Mouse (Mus musculus) mature B cell (primary cell): Measurements from ENCODE around the gene Klf3.

Source experiments
- in situ Hi-C: fragments of 300-500 bp; cut with MboI; formaldehyde crosslinking; loops from 2 replicates; pipeline ENCODE4 v1.14.3; 2019

The Klf3 gene

DNA sequence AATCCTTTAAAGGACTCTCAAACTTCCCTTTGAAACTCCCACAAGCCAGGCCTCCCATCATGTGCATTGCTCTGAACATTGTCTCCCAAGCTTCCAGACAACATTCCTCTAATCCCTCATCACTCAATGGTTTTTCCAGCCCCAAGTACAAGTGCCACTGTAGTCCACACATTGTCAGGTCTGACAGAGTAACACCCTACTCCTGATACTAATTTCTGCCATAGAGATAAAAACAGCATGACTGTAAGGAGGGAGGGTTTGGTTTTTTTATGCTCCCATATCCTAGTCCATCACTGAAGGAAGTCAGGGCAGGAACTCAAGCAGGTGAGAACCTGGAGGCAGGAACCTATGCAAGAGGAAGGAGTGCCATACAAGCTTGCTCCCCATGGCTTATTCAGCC, 30.2 kb downstream of the Klf3 start:
- in situ Hi-C loops: no loop called here

DNA sequence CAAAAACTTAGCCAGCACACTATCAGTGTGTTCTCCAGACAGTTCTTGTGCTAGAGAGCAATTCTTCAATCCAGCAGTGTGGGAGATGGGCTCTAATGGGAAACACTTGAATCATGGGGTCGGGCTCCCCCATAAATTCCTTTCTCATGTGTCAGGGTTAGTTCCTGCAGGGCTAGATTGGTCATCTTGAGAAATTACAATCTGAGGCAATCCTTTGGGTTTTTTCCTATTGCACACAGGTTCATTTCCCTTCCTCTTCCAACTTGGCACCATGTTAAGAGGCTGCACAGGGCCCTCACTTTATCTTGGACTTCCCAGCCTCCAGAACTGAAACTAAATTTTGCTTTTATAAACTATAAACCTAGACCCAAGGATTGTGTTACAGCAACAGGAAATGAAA, 31.0 kb downstream of the Klf3 start:
- in situ Hi-C loops: no loop called here

DNA sequence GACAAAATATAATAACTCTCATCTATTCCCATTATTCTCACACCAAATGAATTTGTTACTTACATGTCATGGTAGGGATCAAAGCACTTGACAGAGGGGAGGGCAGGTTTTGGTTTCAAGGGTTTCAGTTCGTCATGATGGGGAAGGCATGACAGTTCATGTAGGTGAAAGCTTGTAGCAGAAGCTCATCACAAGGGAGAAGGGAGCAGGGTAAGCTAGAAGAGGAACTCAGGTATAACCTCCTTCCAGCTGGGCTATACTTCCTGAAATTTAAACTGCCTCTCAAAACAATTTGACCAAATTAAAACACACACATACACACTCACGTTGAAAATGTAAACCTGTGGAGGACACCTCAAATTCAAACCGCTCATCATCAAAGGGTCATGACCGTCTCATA, 32.1 kb downstream of the Klf3 start:
- in situ Hi-C loops: no loop called here

DNA sequence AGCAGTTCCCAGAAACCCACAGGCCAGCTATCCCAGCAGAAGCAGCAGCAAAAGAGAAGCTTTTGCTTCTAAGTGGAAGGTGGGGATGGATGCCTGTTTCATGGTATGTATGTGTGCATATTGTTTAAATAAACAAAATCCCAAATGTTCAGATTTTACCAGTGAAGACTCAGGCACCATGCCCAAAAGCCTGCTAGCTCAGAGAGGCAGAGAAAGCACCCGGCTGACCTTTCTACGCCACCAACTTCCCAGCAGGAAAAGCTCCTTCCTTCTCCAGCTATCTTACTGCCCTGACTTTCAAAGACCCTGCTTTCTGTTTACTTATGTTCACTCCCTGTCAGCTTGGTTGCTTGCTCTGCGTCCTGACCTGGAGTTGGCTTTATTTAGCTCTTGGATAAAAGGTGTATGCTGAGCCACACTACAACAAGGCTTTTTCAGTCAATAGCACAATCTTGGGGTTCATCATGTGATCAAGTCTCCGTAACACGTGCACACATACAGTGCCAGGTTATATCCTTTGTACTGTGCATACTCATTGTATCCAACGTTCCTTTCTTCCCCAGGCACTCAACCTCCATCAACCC, 35.9 kb downstream of the Klf3 start:
- in situ Hi-C loops: no loop called here

DNA sequence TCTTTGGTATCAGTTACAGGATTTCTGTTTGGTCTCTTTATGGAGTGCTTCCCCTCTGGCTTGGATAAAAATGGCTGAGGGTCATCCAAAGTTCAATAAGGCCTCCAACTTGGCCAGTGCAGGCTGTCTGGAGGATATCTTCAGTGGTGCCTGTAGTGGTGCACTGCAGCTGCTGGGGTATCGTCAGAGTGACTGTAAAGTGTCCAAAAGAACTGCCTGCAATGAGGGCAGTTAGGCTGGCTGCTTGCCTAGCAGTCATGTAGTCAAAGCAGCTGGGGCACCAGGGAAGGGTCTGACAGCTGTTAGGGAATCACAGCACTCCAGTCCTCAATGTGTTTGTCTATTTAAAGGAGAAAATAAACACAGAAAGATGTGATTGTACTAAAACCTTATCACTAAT, 36.9 kb downstream of the Klf3 start:
- in situ Hi-C loops: no loop called here

DNA sequence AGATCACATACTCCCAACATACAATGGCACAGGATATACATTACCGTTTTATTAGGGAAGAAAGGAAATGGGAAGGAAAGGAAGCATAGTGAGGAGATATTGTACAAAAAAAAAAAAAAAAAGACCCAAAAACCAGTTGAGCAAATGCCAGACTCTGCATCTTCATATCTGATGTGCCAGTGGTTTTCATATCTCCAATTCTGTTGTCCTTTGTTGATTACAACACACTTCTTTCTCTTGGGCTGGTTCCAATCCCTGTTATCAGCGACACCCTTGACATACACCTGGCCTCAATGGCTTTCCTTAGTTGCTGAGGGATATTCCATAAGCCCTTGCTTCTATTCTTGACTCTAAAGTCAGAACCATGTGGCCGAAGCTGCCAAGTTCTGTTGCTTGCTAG, 41.4 kb downstream of the Klf3 start:
- in situ Hi-C loops: no loop called here

DNA sequence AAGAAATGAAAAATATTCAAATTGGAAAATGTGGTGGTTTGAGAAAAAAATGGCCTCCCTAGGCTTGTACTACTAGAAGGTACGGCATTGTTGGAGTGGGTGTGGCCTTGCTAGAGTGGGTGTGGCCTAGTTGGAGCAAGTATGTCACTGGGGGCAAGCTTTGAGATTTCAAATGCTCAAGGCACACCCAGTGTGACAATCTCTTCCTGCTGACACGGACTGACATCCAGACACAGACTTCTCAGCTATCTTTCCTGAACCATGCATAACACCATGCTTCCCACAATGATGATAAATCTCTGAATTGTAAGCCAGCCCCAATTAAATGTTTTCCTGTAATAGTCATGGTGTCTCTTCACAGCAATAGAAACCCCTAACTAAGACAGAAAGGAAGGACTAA, 44.1 kb downstream of the Klf3 start:
- in situ Hi-C loops: no loop called here

DNA sequence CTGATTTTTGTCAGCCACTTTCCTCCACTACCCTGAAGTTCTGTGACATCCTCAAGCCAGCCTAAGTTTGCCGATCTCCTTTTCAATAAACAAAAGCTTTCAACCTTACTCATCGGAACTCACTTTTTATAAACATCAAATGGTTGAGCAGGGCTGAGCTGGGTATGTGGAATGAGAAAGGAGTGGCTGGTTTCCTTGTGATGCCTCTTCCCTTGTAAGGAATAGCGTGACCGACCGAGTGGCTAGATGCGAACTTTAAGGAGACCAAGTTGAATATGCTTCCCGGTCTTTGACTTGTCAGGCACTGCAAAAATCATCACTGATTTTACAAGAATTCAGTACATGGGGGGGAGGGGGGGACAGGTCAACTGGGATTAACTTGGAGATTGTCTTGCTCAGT, 46.7 kb downstream of the Klf3 start:
- in situ Hi-C loops: no loop called here

DNA sequence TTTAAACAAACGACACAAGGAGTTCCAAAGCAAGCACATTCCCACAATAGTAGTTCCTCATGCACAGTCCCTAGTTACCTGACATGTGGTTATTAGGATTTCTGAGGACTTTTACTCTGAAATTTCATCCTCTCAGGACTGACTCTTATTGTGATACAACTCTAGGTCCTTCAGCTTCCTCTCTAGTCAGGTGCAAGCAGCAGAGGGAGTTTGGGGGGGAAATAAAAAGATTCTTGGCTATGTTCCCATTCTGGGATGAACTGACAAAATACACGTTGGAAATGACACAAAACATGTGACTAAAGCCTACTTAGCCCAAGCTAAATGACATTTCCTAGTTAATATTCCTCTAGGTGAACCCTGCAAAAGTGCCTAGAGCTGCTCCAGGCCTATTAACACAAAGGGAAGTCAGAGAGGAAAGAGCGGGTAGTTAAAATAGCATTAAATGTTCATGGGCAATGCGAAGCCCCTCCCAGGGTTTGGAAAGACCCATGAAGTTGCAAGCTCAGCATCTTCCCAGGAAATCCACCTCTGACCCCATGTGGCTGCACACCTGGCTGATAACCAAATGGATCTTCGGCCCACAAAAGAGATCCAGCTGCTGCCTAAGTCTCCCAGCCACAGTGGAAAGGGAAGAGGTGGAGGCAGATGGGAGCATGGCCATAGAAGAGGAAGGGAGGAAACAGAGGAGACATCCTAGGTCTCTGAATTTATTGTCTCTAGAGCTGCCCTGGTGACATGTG, 49.6 kb downstream of the Klf3 start:
- in situ Hi-C loops: no loop called here

DNA sequence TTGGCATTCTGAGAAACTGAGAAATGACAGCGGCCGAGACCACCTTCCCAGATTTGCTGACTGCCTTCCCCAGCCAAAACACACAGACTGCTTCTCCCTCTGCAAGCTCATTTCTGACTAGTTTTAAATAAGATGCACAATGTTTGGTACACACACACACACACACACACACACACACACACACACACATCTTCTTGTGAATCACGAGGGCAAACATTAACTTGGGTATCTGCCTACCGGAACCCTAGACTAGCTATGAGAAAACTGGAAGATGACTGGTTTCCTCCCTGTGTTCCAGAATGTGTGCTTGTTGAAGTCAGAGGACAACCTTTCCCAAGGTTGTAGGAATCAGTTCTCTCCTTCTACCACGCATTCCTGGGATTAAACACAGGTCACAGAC, 50.2 kb downstream of the Klf3 start:
- in situ Hi-C loops: no loop called here

DNA sequence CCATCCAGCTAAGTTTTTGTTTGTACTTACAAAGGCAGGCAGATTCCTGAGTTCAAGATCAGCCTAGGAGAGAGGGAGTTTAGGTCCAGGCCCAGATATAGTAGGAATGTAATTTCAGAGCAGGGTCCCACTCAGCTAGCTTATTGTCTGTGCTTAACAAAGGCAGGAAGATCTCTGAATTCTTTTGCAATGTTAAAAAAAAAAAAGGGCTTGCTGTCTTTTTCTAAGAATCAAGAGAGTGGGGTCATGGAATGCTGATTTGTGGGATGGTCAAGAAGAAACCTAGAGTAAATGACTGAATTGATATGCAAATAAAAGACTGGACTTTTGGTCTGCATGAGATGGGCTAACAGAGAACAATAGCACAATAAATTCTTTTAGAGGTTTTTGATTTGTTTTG, 52.0 kb downstream of the Klf3 start:
- in situ Hi-C loops: loop anchor here (5.0 kb wide), 1 partner anchor 33 kb away; no protein-coding TSS in a partner anchor

DNA sequence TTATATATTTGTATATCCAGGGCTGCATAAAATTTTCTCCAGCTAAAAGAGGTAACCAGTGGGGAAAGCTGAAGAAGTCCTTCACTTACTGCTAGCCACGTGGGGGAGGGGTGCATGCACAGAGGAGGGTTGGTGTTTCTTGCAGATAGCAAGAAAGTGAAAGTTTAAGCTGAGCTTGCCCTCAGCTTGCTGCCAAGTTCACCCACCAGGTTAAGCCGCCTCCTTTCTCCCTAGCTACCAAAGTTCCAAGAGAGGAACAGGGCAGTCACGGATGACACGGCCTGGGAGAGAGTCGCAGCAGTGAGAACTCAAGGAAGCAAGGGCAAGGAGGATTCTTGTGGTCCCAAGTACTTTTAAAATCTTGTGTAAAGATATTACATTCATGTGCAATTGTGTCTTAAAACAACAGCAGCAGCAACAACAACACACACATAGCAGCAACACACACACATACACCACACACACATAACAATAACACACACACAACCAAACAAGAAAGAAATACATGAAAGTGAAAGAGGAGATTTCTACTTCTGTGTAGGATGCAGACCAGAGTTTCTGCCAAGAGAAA, 57.8 kb downstream of the Klf3 start:
- in situ Hi-C loops: no loop called here

DNA sequence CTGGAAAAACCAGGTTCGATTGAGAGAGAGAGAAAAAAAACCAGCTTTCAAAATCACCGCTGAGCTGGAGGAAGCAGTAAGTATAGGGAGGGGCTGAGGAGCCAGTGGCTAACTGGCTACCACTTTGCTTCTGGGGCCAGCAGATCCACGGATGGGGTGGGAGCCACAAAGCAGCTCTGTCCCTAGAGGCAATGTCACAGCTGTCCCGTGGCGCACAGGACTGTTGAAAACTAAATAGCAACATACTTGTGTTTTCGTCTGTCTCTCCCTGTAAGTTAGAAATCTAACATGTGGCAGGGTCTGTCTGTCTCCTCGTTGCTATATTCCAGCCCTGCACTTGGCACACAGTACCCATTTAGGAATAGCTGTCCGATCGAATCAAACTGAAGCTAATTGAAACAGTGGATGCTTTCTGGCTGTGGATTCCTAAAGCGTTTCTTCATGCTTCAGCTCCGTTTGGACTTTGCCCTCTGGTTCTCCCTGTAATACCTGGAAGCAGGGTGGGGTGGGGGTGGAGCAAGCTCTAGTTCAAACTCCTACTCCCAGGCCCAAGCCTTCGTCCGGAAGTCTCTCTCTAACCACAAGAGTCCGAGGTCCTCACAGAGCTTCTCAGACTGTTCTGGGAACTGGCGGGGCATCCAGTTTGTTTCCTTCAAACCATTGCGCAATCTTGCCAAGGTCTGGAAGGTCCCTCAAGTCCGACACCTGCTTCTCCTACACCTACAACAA, 58.4 kb downstream of the Klf3 start:
- in situ Hi-C loops: no loop called here

DNA sequence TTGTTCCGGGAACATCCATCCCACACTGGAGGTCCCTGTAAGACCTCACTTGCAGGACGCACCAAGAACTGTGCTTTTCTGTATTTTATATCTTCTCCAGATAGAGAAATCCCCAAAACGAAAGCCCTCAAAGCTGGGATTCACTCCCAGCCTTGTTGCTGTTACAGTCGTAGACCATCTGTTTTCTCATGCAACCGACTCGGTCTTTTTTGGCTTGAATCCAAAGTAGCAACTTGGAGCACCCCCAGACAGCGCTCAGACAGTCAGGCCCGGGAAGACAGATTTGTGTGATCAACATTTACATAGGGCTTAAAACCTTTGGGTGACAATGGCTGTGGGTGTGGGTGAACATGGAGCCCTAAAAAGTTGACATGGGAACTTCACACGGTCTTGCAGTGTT, 59.1 kb downstream of the Klf3 start:
- in situ Hi-C loops: no loop called here

DNA sequence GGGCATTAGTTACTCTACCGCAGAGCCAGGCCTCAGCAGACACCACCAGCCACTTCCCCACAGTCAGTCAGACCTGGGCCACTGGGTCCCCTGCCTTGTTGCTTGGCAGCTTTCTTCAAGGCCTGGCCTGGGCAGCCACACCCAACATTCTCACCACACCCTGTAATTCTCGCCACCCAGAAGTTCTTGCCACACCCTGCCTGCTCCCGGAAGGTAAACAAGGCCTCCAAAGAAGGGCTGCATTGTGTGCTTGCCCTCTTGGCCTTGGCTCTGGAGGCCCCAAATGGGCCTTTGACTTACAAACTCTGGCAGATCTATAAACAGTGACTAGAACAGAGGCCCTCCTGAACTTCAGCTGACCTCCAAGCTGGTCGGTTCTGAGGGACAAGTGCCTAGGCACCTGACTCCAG, 61.5 kb downstream of the Klf3 start:
- in situ Hi-C loops: no loop called here

DNA sequence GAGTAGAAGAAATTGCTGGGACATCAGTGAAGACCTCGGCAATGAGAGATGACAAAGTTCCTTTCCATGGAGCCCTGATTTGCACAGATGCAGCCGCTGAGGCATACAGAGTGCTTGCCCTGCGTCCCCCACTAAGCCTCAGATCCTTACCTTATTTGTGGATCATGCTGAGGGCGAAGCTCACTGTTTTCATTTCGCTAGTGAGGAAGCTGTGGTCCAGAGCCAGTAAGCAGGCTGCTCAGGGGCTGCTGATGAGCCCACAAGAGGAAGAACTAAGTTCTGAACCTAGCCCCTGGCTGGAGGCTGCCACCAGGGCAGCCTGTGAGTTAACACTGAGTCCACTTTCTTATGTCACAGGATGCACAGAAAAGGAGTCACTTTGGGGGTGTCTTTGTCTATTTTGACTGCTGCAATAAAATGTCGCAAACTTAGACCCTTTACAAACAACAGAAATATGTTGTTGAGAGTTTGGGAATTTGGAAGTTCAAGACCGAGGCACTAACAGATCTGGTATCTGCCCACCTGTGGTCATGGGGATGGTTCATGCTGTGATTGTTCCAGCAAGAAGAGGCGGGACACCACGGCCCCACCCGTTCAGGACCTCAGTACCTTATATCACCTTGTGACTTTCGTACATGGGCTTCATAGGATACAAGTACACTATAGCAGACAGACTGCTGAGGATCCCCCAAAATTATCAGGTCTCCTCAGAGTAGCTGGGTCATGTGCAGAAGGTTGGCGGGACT, 62.2 kb downstream of the Klf3 start:
- in situ Hi-C loops: no loop called here

DNA sequence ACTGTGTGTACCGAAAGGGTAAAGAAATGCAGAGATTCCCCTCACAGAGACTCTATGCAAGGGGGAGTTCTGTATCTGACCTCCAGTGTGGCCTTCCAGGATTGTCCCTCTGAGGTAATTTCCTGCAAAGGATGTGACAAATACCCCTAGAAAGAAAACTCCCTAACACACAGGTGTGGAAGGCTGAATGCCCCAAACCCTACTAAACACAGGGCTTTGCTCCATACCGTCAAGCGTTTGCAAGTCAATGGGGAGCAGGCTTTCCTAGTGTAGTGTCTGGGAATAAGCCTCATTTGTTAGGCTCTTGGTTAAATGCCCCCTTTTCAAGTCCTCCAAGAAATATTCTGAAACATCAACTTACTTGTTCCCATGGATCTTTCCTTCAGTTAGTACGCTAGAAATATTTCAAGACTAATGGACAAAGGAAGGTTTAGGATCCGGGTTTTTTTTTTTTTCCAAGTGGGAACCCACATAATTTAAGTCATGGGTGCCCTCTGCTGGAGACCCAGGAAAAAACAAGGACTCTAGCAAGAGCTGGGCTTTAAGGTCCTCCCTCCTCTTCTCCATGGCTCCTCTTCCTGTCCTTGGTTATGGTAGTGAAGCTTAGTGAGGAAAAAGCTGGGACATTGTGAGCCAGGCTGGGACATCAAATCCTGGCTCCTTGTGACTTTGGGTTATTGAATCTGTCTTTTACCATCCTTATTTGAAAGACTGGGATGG, 63.3 kb downstream of the Klf3 start:
- in situ Hi-C loops: no loop called here

DNA sequence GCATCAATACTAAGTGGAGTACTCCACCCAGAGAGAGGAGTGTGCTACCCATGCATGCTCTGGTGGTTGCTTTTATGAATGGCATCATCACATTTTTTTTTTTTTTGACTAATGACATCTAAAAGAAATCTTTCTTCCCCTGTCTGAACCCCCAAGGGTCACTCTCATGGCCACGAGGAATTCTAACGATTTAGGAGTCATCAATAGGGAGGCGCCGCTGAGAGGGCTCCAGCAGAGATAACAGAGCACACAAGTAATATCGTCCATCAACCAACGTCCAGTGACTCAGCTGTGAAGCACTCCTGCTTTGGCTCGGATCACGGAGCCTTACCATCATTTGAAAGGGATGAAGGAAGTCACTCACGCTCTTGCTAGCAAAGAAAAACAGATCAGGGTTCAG, 63.9 kb downstream of the Klf3 start:
- in situ Hi-C loops: no loop called here

DNA sequence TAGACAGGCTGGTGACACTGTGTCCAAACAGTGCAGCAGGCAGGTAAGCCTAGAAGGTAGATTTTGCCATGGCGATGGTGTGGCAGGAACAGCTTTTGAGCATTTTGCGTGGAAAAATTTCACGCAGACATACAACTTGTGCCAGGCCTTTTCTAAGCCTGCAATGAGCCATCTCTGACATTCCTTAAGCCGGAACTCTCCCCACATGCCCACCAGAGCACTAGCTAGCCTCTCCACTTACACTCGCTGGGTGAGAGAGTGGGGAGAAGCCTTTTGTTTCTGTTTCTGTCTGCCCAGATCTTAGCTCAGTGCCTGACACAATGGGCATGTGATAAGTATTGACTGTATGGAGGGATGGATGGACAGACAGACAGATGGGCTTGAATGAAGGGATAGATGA, 64.4 kb downstream of the Klf3 start:
- in situ Hi-C loops: no loop called here

DNA sequence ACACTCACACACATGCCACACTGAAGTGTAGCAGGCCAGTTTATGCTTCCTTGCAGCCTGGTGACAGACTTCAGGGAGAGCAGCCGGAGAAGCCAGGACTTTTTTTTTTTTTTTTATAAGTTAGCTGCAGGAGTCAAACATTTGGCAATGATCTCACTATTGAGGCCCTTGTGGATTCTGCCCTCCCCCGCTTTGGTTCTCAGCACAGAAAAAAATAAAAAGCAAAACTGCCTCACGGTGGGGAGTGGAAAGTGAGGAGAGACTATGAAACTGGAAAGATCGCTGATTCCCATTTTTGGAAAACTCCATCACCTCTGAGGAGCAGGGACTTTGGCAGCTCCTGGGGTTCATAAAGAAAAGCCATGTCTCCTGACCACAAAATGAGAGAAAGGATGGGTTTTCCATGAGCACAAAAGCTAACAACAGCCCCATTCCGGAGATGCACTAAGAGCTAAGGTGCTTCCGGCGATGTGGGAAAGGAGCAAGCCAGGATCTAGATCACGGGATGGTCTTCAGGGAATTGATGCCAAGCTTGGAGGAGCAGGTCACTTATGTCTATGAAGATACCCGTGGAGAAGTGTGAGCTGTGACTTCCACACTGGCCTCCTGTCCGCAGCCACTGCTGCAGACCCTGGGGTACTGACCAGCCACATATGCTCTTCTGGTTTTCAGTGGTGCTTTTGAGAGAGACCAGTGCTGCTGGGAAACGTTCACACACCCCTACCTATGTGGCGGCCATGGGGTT, 73.1 kb downstream of the Klf3 start:
- in situ Hi-C loops: no loop called here
